Mouse (Mus musculus) left cerebral cortex, postnatal 25 days (tissue): ENCODE measurements around the gene Wfdc15a. TPM values are rescaled to one million over a fixed set of nuclear protein-coding genes. Genes with fewer than 3 reads are reported as not detected.
"Not testable (repeated sequence)": the region's sequence is repeated elsewhere in the genome, so short reads cannot be mapped to it uniquely, and the experiment has no call there.

Experiments used
- DNase-seq, 2 experiments: peaks; one replicate each; pipeline ENCODE4 v3.0.0; 2022; ENCODE audit warnings: low spot score in 2 of 2, mixed read lengths in 1 of 2
- intact Hi-C: fragments of 180-260 bp; cut with DNase I; formaldehyde crosslinking; loops from one replicate; pipeline ENCODE4 v1.15.1; 2025
- total RNA-seq, 2 experiments: library from RNA; stranded (reverse); gene quantifications; 2 replicates each; pipeline ENCODE4 v1.2.3; 2021

Gene Wfdc15a
- not detected for total RNA-seq

GRCm38 (mm10) chr2:164199626-164200327 lies at the start of gene Wfdc15a:
Wfdc15a (minus strand) TSS chr2:164200130.
- DNase-seq, result no peak
- intact Hi-C loops, result no loop called here

- no peak for DNase-seq
- intact Hi-C loops, result no loop called here
Observed at GRCm38 (mm10) chr2:164238366-164238765, 38.4 kb upstream of the Wfdc15a start, which contains the start of gene Svs2. Svs2 (minus strand) TSS chr2:164238466.

GRCm38 (mm10) chr2:164232671-164233070 lies 32.7 kb upstream of the Wfdc15a start:
- intact Hi-C loops, result no loop called here
- DNase-seq, result no peak

- DNase-seq, result no peak
- intact Hi-C loops, result no loop called here
Observed at GRCm38 (mm10) chr2:164228361-164229070, 28.6 kb upstream of the Wfdc15a start.

- intact Hi-C loops, result no loop called here
- DNase-seq, result no peak
Observed at GRCm38 (mm10) chr2:164221522-164221921, 21.6 kb upstream of the Wfdc15a start, which contains the start of gene Wfdc15b. Wfdc15b (minus strand) TSS chr2:164221660.

GRCm38 (mm10) chr2:164219295-164219694 lies 19.4 kb upstream of the Wfdc15a start:
- intact Hi-C loops, result no loop called here
- no peak for DNase-seq

GRCm38 (mm10) chr2:164212711-164213110 lies 12.8 kb upstream of the Wfdc15a start:
- peak in 1 of 2 experiments; percentile 75 for DNase-seq
- intact Hi-C loops, result loop anchor here (1.0 to 2.0 kb wide), 2 partner anchors 37 to 76 kb away; no protein-coding TSS in a partner anchor

- intact Hi-C loops, result no loop called here
Observed at GRCm38 (mm10) chr2:164210892-164211291, 11.0 kb upstream of the Wfdc15a start.

GRCm38 (mm10) chr2:164206676-164207075 lies 6.7 kb upstream of the Wfdc15a start:
- peak in 1 of 2 experiments; percentile 77 for DNase-seq
- intact Hi-C loops, result no loop called here

More at GRCm38 (mm10) chr2:164210892-164211291, 11.0 kb upstream of the Wfdc15a start:
- no peak for DNase-seq

- DNase-seq, intact Hi-C loops: not testable (repeated sequence)
Observed at GRCm38 (mm10) chr2:164206011-164206410, 6.1 kb upstream of the Wfdc15a start.

GRCm38 (mm10) chr2:164196700-164196990 lies 3.3 kb downstream of the Wfdc15a start:
- no peak for DNase-seq
- intact Hi-C loops, result no loop called here

- intact Hi-C loops, result no loop called here
- DNase-seq, result no peak
Observed at GRCm38 (mm10) chr2:164195971-164196699, 3.8 kb downstream of the Wfdc15a start.

GRCm38 (mm10) chr2:164194959-164195630 lies 4.8 kb downstream of the Wfdc15a start:
- no peak for DNase-seq
- intact Hi-C loops, result no loop called here

GRCm38 (mm10) chr2:164192279-164192678 lies 7.7 kb downstream of the Wfdc15a start:
- DNase-seq, result no peak
- intact Hi-C loops, result no loop called here

GRCm38 (mm10) chr2:164190576-164190975 lies 9.4 kb downstream of the Wfdc15a start, which contains the start of gene Wfdc12:
Wfdc12 (minus strand) TSS chr2:164190608.
- DNase-seq, result no peak
- intact Hi-C loops, result no loop called here

- intact Hi-C loops, result no loop called here
- no peak for DNase-seq
Observed at GRCm38 (mm10) chr2:164188722-164189121, 11.2 kb downstream of the Wfdc15a start.

GRCm38 (mm10) chr2:164184145-164184719 lies 15.7 kb downstream of the Wfdc15a start:
- no peak for DNase-seq
- intact Hi-C loops, result no loop called here

GRCm38 (mm10) chr2:164183340-164183739 lies 16.6 kb downstream of the Wfdc15a start:
- no peak for DNase-seq
- intact Hi-C loops, result no loop called here

GRCm38 (mm10) chr2:164182692-164183255 lies 17.2 kb downstream of the Wfdc15a start, which contains the start of gene Wfdc5:
Wfdc5 (minus strand) TSS chr2:164182742.
- DNase-seq, result no peak
- intact Hi-C loops, result no loop called here
